Mouse (Mus musculus): ENCODE measurements around the gene Dmrtb1. TPM values are rescaled to one million over a fixed set of nuclear protein-coding genes. Genes with fewer than 3 reads are reported as not detected.

The Dmrtb1 gene
- polyA plus RNA-seq, 1 experiment from 2014 or later: not detected

DNA sequence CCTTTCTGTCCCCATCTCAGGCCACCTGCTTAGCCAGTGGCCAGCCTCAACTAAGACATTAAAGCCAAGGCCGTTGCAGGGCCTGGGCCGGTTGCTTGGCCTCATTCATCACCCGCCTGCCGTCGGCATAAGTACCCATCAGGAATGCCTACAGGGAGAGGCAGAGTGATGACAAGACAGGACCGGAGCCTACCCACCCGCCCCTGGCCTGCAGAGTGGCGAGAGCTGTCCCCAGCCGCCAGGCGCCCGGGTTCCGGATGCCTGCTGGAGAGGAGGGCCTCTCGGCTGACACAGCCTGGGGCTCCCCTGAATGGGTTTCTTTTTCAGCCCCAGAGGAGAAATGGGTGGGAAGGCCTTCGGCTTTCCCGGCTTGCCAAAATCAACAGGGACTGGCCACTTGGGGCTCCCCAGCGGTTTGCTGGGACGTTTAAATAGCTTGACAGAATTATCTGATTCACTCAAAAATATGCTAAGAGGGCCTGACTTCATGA is 55.1 kb downstream of the Dmrtb1 start:
- 77% methylated on average over 17 of the region's 17 CpGs for WGBS
- no peak overlapping the region for H3K27ac ChIP-seq (ENCODE audit: low read depth, low read length)
- no peak for ATAC-seq
- no peak overlapping the region for H3K9ac ChIP-seq (ENCODE audit: low read depth, low read length)
- H3K4me2 ChIP-seq (replicated peaks; ENCODE audit: low read depth): no peak overlapping the region
- no peaks in the 10 kb centered on the region for H3K9me3 ChIP-seq (ENCODE audit: control insufficient read depth)
- no peak overlapping the region for H3K4me3 ChIP-seq (ENCODE audit: low read depth, low read length)
- no peaks in the 10 kb centered on the region for H3K27me3 ChIP-seq (replicated peaks; ENCODE audit: control insufficient read depth, insufficient read depth, low read length)
- no peaks in the 10 kb centered on the region for H3K4me1 ChIP-seq (replicated peaks; ENCODE audit: control insufficient read depth, insufficient read depth, low read length)
- no peak for TF ChIP-seq CTCF (IDR thresholded peaks at IDR 0.05; ENCODE audit: low read depth)
- no peaks in the 10 kb centered on the region for H3K36me3 ChIP-seq (ENCODE audit: control insufficient read depth, insufficient read depth)

DNA sequence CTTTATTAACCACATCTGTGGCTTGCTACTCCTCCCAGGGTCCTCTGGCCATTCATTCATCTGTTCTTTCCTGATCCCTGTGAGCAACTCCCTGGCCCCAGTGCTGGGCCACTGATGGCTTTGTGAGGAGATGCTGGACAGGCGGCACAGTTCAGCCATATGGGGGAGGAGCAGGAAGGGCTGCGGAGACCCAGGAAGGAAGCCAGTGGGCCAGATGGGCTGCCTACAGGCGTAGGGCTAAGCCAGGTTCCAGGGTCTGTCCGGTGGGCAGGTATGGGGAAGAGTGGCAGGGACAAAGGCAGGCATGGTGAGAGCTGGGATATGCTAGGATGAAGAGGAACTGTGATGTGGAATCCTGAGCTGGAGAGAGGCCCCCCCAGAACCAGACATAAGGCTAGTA is 55.8 kb downstream of the Dmrtb1 start:
- H3K36me3 ChIP-seq (ENCODE audit: control insufficient read depth, insufficient read depth): no peaks in the 10 kb centered on the region
- no peak overlapping the region for H3K27ac ChIP-seq (ENCODE audit: low read depth, low read length)
- H3K4me3 ChIP-seq (ENCODE audit: low read depth, low read length): no peak overlapping the region
- no peak overlapping the region for H3K9ac ChIP-seq (ENCODE audit: low read depth, low read length)
- no peak overlapping the region for H3K4me2 ChIP-seq (replicated peaks; ENCODE audit: low read depth)
- no peaks in the 10 kb centered on the region for H3K9me3 ChIP-seq (ENCODE audit: control insufficient read depth)
- WGBS: 75% methylated on average over 4 of the region's 4 CpGs
- no peaks in the 10 kb centered on the region for H3K4me1 ChIP-seq (replicated peaks; ENCODE audit: control insufficient read depth, insufficient read depth, low read length)
- no peak for ATAC-seq
- no peak for TF ChIP-seq CTCF (IDR thresholded peaks at IDR 0.05; ENCODE audit: low read depth)
- H3K27me3 ChIP-seq (replicated peaks; ENCODE audit: control insufficient read depth, insufficient read depth, low read length): no peaks in the 10 kb centered on the region

Small RNAs within 50 kb of the gene (microRNA-seq; reads per million reads assigned to microRNA genes)
- not detected for gene Gm25123

Other genes with a start within 250 kb of the Dmrtb1 start
- 0.14 and 0.18 TPM in 2 replicates for gene Glis1, start 249.6 kb downstream of the Dmrtb1 start, polyA plus RNA-seq (2015; fragmentation: Nextera tagmentation; extraction: Ambion mirVana)
- 0.66 and 0.82 TPM in 2 replicates for gene Lrp8, start 118.0 kb upstream of the Dmrtb1 start, polyA plus RNA-seq (2015; fragmentation: Nextera tagmentation; extraction: Ambion mirVana)
- 114 and 121 TPM in 2 replicates for gene Magoh, start 195.5 kb upstream of the Dmrtb1 start, polyA plus RNA-seq (2015; fragmentation: Nextera tagmentation; extraction: Ambion mirVana)
- 72.4 and 76.2 TPM in 2 replicates for gene 0610037L13Rik, start 205.6 kb upstream of the Dmrtb1 start, polyA plus RNA-seq (2015; fragmentation: Nextera tagmentation; extraction: Ambion mirVana)
- gene Cpt2, start 239.4 kb upstream of the Dmrtb1 start, polyA plus RNA-seq (2015; fragmentation: Nextera tagmentation; extraction: Ambion mirVana): 128 and 130 TPM in 2 replicates

Measured in intestine, postnatal 0 days (tissue).